Comparison of ENCODE assay signal across 8 mouse cellular contexts in genomic region chr4:136696381-136696925, GRCm38 (mm10).
DNase-seq lines count a peak whose midpoint lies in the region; ATAC-seq and TF ChIP-seq lines count a peak whose summit lies in the region.

No protein-coding gene starts in this region.

- no peaks in the 10 kb centered on the region for H3K4me1 ChIP-seq in heart, postnatal 0 days (ENCODE audit: control insufficient read depth, insufficient read depth)
- H3K4me1 ChIP-seq in heart, embryonic 12.5 days (replicated peaks): no peaks in the 10 kb centered on the region

- no peak overlapping the region for H3K4me2 ChIP-seq in heart, postnatal 0 days (ENCODE audit: low read depth, low read length)
- no peak overlapping the region for H3K4me2 ChIP-seq in heart, embryonic 12.5 days

- H3K27me3 ChIP-seq in heart, postnatal 0 days (ENCODE audit: control insufficient read depth, insufficient read depth, low read length): 0 out of 2 replicates have a peak, but pooled peaks cover 3% of the 10 kb centered on the region
- H3K27me3 ChIP-seq in heart, embryonic 12.5 days (replicated peaks): peaks cover 34% of the 10 kb centered on the region

- DNase-seq in heart, postnatal 0 days (ENCODE audit: low spot score): peak; percentile 31
- DNase-seq in R1 (ENCODE audit: low read depth, low spot score): peak; percentile 71
- DNase-seq in cerebellum, postnatal 10 days: peak; percentile 81 to 86
- peak; percentile 60 for DNase-seq in gastrocnemius, postnatal 10 days
- DNase-seq in kidney, postnatal 36 days: peak; percentile 47 to 75
- peak; percentile 34 for DNase-seq in lung, postnatal 25 days (ENCODE audit: low spot score)
- peak; percentile 49 to 83 for DNase-seq in spleen, postnatal 4 days (ENCODE audit: low spot score in 2 of 2)

- no peak for ATAC-seq in heart, postnatal 0 days (ENCODE audit: insufficient read depth, low read depth)
- ATAC-seq in heart, embryonic 12.5 days (ENCODE audit: insufficient number of reproducible peaks, low FRiP score): no peak

- H3K36me3 ChIP-seq in heart, postnatal 0 days (replicated peaks; ENCODE audit: control insufficient read depth, insufficient read depth, low read length): no peaks in the 10 kb centered on the region
- H3K36me3 ChIP-seq in heart, embryonic 12.5 days: no peaks in the 10 kb centered on the region

- no peak for TF ChIP-seq EP300 in heart, postnatal 0 days (IDR thresholded peaks at IDR 0.05; ENCODE audit: low read depth)

- H3K9ac ChIP-seq in heart, postnatal 0 days (replicated peaks; ENCODE audit: low read depth, low read length): no peak overlapping the region
- H3K9ac ChIP-seq in heart, embryonic 12.5 days: no peak overlapping the region

- no peak overlapping the region for H3K4me3 ChIP-seq in heart, postnatal 0 days (ENCODE audit: low read depth, low read length)
- H3K4me3 ChIP-seq in heart, embryonic 12.5 days: no peak overlapping the region

- WGBS in heart, postnatal 0 days: 21% methylated on average over 5 of the region's 5 CpGs
- WGBS in heart, embryonic 12.5 days: 21% methylated on average over 5 of the region's 5 CpGs

- H3K27ac ChIP-seq in heart, postnatal 0 days (ENCODE audit: low read depth): no peak overlapping the region
- H3K27ac ChIP-seq in heart, embryonic 12.5 days (ENCODE audit: poor library complexity, severe bottlenecking): no peak overlapping the region

- TF ChIP-seq CTCF in heart, postnatal 0 days (IDR thresholded peaks at IDR 0.05; ENCODE audit: low read depth): peak; percentile 92

- peaks cover 6% of the 10 kb centered on the region; the same call in 1 of the 2 replicates for H3K9me3 ChIP-seq in heart, postnatal 0 days (replicated peaks; ENCODE audit: control insufficient read depth, low read length)
- no peaks in the 10 kb centered on the region; the same call in 1 of the 2 replicates for H3K9me3 ChIP-seq in heart, embryonic 12.5 days (replicated peaks)

Comparison
In these comparisons a context has a peak if more than half of its experiments do, and no peak if none do; other contexts are left out.
1. DNase-seq: peak in every context shown above with its lines; median percentile 84 in cerebellum, postnatal 10 days; 71 in R1; 66 in spleen, postnatal 4 days; 61 in kidney, postnatal 36 days; 60 in gastrocnemius, postnatal 10 days; 34 in lung, postnatal 25 days; 31 in heart, postnatal 0 days.